ENCODE assay signal across 9 mouse cellular contexts in genomic region chr19:15941399-15941798, GRCm38 (mm10). TPM values are rescaled to one million over a fixed set of nuclear protein-coding genes. Genes with fewer than 3 reads are reported as not detected.
DNase-seq lines count a peak whose midpoint lies in the region; ATAC-seq lines count a peak whose summit lies in the region.
"Had no signal": no experiment of that assay in that cellular context is flagged by ENCODE, and none has a peak within 500 bp of the region (broad histone marks: within the 10 kb centered on the region; RNA-seq: fewer than 3 reads in every experiment).

No protein-coding gene starts in this region.

- no peak overlapping the region for H3K9ac ChIP-seq in intestine, embryonic 15.5 days
- H3K9ac ChIP-seq: hindbrain, embryonic 14.5 days had no signal

- ATAC-seq in intestine, embryonic 15.5 days: peak; percentile 90

- H3K4me3 ChIP-seq in intestine, embryonic 15.5 days (replicated peaks): no peak overlapping the region
- no peak overlapping the region for H3K4me3 ChIP-seq in heart, embryonic 10.5 days

- 45% methylated on average over 8 of the region's 8 CpGs for WGBS in intestine, embryonic 15.5 days
- WGBS in heart, embryonic 10.5 days: 72% methylated on average over 8 of the region's 8 CpGs

- H3K27me3 ChIP-seq in intestine, embryonic 15.5 days (replicated peaks): no peaks in the 10 kb centered on the region
- H3K27me3 ChIP-seq in heart, embryonic 10.5 days (ENCODE audit: insufficient read depth, poor library complexity, severe bottlenecking): no peaks in the 10 kb centered on the region

- H3K27ac ChIP-seq in intestine, embryonic 15.5 days: no peak overlapping the region
- no peak overlapping the region for H3K27ac ChIP-seq in heart, embryonic 10.5 days
- H3K27ac ChIP-seq: hindbrain, embryonic 14.5 days had no signal

- H3K9me3 ChIP-seq in intestine, embryonic 15.5 days: no peaks in the 10 kb centered on the region
- no peaks in the 10 kb centered on the region for H3K9me3 ChIP-seq in heart, embryonic 10.5 days

- no peaks in the 10 kb centered on the region for H3K36me3 ChIP-seq in intestine, embryonic 15.5 days
- H3K36me3 ChIP-seq in heart, embryonic 10.5 days: no peaks in the 10 kb centered on the region

- H3K4me1 ChIP-seq in intestine, embryonic 15.5 days (replicated peaks): no peaks in the 10 kb centered on the region
- H3K4me1 ChIP-seq in heart, embryonic 10.5 days: no peaks in the 10 kb centered on the region

- H3K4me2 ChIP-seq in intestine, embryonic 15.5 days (replicated peaks): peak overlapping the region; percentile 14
- H3K4me2 ChIP-seq: hindbrain, embryonic 14.5 days had no signal

- DNase-seq in 3134 (ENCODE audit: extremely low read depth, insufficient read length, low spot score) (peak; percentile 39), ES-CJ7 (ENCODE audit: low read depth, low spot score) (peak; percentile 42), liver (peak; percentile 24)
- no peak for DNase-seq in ovary, postnatal 14 days (ENCODE audit: low spot score)
- DNase-seq in cerebellum, adult 11-12 months: no peak
- DNase-seq in cerebellum, adult 9-10 months: no peak
- no peak for DNase-seq in heart, embryonic 10.5 days (ENCODE audit: low spot score)

RNA-seq across cellular contexts. Expression of gene Psat1, which starts 5.7 kb away (rescaled TPM):
- polyA plus RNA-seq in intestine, embryonic 15.5 days (2015; fragmentation: Nextera tagmentation; extraction: Ambion mirVana): 74.6 and 82.0 TPM in 2 replicates
- polyA plus RNA-seq in heart, embryonic 10.5 days (2016; fragmentation: Nextera tagmentation; extraction: Ambion mirVana): 56.5 and 88.5 TPM in 2 replicates

RNA-seq across cellular contexts. Expression of gene Cep78, which starts 43.4 kb away (rescaled TPM):
- 16.6 and 18.5 TPM in 2 replicates for polyA plus RNA-seq in intestine, embryonic 15.5 days (2015; fragmentation: Nextera tagmentation; extraction: Ambion mirVana)
- polyA plus RNA-seq in heart, embryonic 10.5 days (2016; fragmentation: Nextera tagmentation; extraction: Ambion mirVana): 21.1 and 27.4 TPM in 2 replicates

Comparison
In these comparisons a context has a peak if more than half of its experiments do, and no peak if none do; other contexts are left out.
1. DNase-seq: peak in 3134 (single experiment), ES-CJ7 (single experiment) and liver (single experiment); none in ovary, postnatal 14 days (single experiment), cerebellum, adult 11-12 months (single experiment), cerebellum, adult 9-10 months (single experiment) and heart, embryonic 10.5 days (single experiment).